Comparison of ENCODE assay signal across 8 mouse cellular contexts in the genomic region with DNA sequence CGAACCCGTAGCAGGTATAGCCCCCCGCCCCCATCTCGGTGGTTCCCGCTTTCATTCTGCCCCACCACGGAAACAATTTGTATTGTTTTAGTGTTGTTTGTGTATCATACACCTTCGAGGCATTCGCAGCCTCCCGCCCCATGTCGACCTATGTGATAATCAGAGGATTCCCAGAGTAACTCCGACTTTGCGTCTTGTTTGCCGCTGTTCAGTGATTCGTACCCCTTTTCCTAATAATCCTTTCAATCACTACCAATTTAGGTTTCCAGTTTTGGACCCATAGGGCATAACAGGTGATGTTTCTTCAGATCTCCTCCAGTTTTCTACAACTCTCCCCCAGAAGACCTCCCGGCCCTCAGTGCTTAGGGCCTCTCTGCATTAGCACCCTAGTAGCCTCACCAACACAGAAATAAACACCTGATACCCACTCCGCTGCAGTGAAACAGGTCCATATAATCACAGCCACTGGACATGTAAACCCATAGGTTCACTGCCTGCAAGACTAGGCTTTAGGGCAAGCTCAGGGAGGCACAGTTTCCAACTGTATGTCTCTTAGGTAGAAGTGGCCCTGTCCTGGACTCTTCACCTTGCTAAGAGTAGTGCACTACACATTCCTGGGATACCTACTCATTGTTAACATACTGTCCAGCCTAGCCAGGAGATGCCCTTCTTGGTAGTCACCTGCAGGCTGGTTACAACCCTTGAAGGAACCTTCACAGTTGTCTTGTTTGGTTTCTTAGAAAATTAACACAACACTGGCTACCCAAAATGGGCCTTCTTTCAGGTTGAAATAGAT. TPM values are rescaled to one million over a fixed set of nuclear protein-coding genes. Genes with fewer than 3 reads are reported as not detected.
A peak's percentile ranks its signal among the peaks of the same experiment; 100 is the strongest.
DNase-seq lines count a peak whose midpoint lies in the region; ATAC-seq lines count a peak whose summit lies in the region.

No protein-coding gene starts in this region.

- H3K4me2 ChIP-seq in limb, embryonic 13.5 days (replicated peaks): peak overlapping the region; percentile 82
- H3K4me2 ChIP-seq in neural tube, embryonic 14.5 days (ENCODE audit: low read depth, low read length): peak overlapping the region; percentile 82

- peaks cover 24% of the 10 kb centered on the region for H3K4me1 ChIP-seq in erythroblast, embryonic 14.5 days (ENCODE audit: control insufficient read depth)
- peaks cover 7% of the 10 kb centered on the region for H3K4me1 ChIP-seq in limb, embryonic 13.5 days
- H3K4me1 ChIP-seq in neural tube, embryonic 14.5 days (ENCODE audit: control insufficient read depth, insufficient read depth, low read length): peaks cover 4% of the 10 kb centered on the region; the same call in 1 of the 2 replicates

- 7% methylated on average over 16 of the region's 16 CpGs for WGBS in limb, embryonic 13.5 days
- 7% methylated on average over 16 of the region's 16 CpGs for WGBS in neural tube, embryonic 14.5 days

- peaks cover 12% of the 10 kb centered on the region for H3K36me3 ChIP-seq in erythroblast, embryonic 14.5 days (ENCODE audit: control insufficient read depth)
- no peaks in the 10 kb centered on the region for H3K36me3 ChIP-seq in limb, embryonic 13.5 days
- no peaks in the 10 kb centered on the region for H3K36me3 ChIP-seq in neural tube, embryonic 14.5 days (ENCODE audit: control insufficient read depth, insufficient read depth, low read length)

- ATAC-seq in limb, embryonic 13.5 days (ENCODE audit: low FRiP score, low read depth): no peak
- ATAC-seq in neural tube, embryonic 14.5 days (ENCODE audit: low read depth): no peak; the same call in 1 of the 2 replicates

- no peaks in the 10 kb centered on the region for H3K9me3 ChIP-seq in erythroblast, embryonic 14.5 days (ENCODE audit: control insufficient read depth, low read length)
- no peaks in the 10 kb centered on the region for H3K9me3 ChIP-seq in limb, embryonic 13.5 days
- H3K9me3 ChIP-seq in neural tube, embryonic 14.5 days (ENCODE audit: control insufficient read depth, low read length): no peaks in the 10 kb centered on the region

- DNase-seq in retina, postnatal 1 day: peak; percentile 0
- DNase-seq in retina, embryonic 14.5 days (ENCODE audit: low spot score): no peak
- DNase-seq in adrenal gland, adult (ENCODE audit: inconsistent age in 2 of 2, low spot score in 1 of 2): no peak
- no peak for DNase-seq in urinary bladder, postnatal 36 days (ENCODE audit: low spot score in 2 of 2)
- DNase-seq in cerebellum, postnatal 10 days: no peak

- H3K9ac ChIP-seq in limb, embryonic 13.5 days: peak overlapping the region; percentile 82
- H3K9ac ChIP-seq in neural tube, embryonic 14.5 days (replicated peaks; ENCODE audit: low read depth, low read length): peak overlapping the region; percentile 80

- H3K27me3 ChIP-seq in erythroblast, embryonic 14.5 days (ENCODE audit: control insufficient read depth): no peaks in the 10 kb centered on the region
- H3K27me3 ChIP-seq in limb, embryonic 13.5 days: no peaks in the 10 kb centered on the region
- no peaks in the 10 kb centered on the region for H3K27me3 ChIP-seq in neural tube, embryonic 14.5 days (ENCODE audit: control insufficient read depth, insufficient read depth, low read length)

- peak overlapping the region; percentile 73 for H3K4me3 ChIP-seq in erythroblast, embryonic 14.5 days (replicated peaks)
- peak overlapping the region; percentile 75 for H3K4me3 ChIP-seq in limb, embryonic 13.5 days
- H3K4me3 ChIP-seq in neural tube, embryonic 14.5 days (ENCODE audit: low read depth, low read length): peak overlapping the region; percentile 57

- H3K27ac ChIP-seq in limb, embryonic 13.5 days: no peak overlapping the region
- H3K27ac ChIP-seq in neural tube, embryonic 14.5 days (ENCODE audit: low read depth, low read length): peak overlapping the region; percentile 64; the same call in 1 of the 2 replicates

RNA-seq across cellular contexts. Expression of gene Pigg, which starts 0.9 kb away (rescaled TPM):
- polyA plus RNA-seq in erythroblast, embryonic 14.5 days (2012): 0.09 and 0.10 TPM in 2 replicates
- polyA plus RNA-seq in limb, embryonic 13.5 days (2015; fragmentation: Nextera tagmentation; extraction: Ambion mirVana): 4.6 and 5.1 TPM in 2 replicates
- polyA plus RNA-seq in neural tube, embryonic 14.5 days (2014; fragmentation: Nextera tagmentation; extraction: Ambion mirVana): 2.9 and 3.3 TPM in 2 replicates

RNA-seq across cellular contexts. Expression of gene Dr1, which starts 44.6 kb away (rescaled TPM):
- 0.88 and 1.4 TPM in 2 replicates for polyA plus RNA-seq in erythroblast, embryonic 14.5 days (2012)
- polyA plus RNA-seq in limb, embryonic 13.5 days (2015; fragmentation: Nextera tagmentation; extraction: Ambion mirVana): 47.5 and 48.9 TPM in 2 replicates
- 47.6 and 50.5 TPM in 2 replicates for polyA plus RNA-seq in neural tube, embryonic 14.5 days (2014; fragmentation: Nextera tagmentation; extraction: Ambion mirVana)

RNA-seq across cellular contexts. Expression of gene Gm42517, which starts 54.5 kb away (rescaled TPM):
- 0.02 and 0.03 TPM in 2 replicates for polyA plus RNA-seq in erythroblast, embryonic 14.5 days (2012)
- 0.08 TPM in 1 of 2 replicates, not detected in the other for polyA plus RNA-seq in limb, embryonic 13.5 days (2015; fragmentation: Nextera tagmentation; extraction: Ambion mirVana)
- 4.7 and 5.7 TPM in 2 replicates for polyA plus RNA-seq in neural tube, embryonic 14.5 days (2014; fragmentation: Nextera tagmentation; extraction: Ambion mirVana)

Comparison
In these comparisons a context has a peak if more than half of its experiments do, and no peak if none do; other contexts are left out.
1. RNA of gene Dr1, which starts 44.6 kb away (polyA plus RNA-seq): 47.6 to 50.5 TPM in neural tube, embryonic 14.5 days and 47.5 to 48.9 TPM in limb, embryonic 13.5 days; 0.88 to 1.4 TPM in erythroblast, embryonic 14.5 days; every median in the first group is over 10 times any median in the second.
2. Peak in every context shown above with its lines, with median percentiles within 50 percentile points of each other: H3K4me3 ChIP-seq.